Mouse (Mus musculus) cerebellum, adult 2 months (tissue): Measurements from ENCODE around the gene Tbc1d1.

ENCODE experiments used
- CTCF ChIP-seq: fragments of 200-500 bp; IDR thresholded peaks from 2 replicates; pipeline ENCODE4 v1.5.1; 2011; ENCODE audit warnings: low read depth, mild to moderate bottlenecking, control low read depth, low read length, moderate library complexity, borderline replicate concordance; ENCODE audit not compliant: insufficient read depth
- POLR2A ChIP-seq: fragments of 200-500 bp; IDR thresholded peaks from 2 replicates; pipeline ENCODE4 v1.6.1; 2011; ENCODE audit warnings: low read length, control low read depth, borderline replicate concordance; ENCODE audit not compliant: insufficient read depth

DNA sequence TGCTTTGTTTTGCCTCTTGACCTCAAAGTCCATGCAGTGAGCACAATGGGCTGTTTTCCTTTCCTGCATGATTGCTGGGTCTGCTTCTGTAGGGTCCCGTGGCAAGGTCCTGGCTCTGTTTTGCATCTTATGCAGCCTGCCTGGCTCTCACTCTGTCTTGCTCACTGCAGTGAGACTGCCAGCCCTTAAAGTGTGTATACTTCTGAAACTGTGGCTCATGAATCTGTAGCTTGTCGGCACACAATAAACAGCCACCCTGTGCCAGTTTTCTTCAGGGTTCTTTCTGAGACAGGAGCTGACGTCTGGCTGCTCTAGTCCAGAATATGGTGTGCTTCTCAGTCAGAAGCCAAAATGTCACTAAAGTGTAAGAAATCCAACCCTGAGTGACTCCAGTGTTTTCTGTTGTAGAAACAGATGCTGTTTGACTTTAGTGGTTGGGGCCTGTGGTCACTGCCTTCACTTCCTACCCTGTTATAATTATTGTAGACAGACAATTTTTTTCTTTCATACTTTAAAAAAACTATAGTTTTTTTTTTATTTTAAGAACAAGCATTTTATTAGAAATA lies 32.1 kb downstream of the Tbc1d1 start:
- TF ChIP-seq CTCF: no peak
- no peak for TF ChIP-seq POLR2A
